Mouse (Mus musculus): ENCODE measurements around the gene Srl. TPM values are rescaled to one million over a fixed set of nuclear protein-coding genes. Genes with fewer than 3 reads are reported as not detected.
A peak's percentile ranks its signal among the peaks of the same experiment; 100 is the strongest.

Gene Srl
- total and polyA plus RNA-seq, 3 experiments: 14.6 to 15.3 TPM; not detected in 1

- TF ChIP-seq E2F4 (IDR thresholded peaks at IDR 0.05; ENCODE audit: borderline replicate concordance, low read depth, low read length) (peak; percentile 75), MYB (IDR thresholded peaks at IDR 0.05; ENCODE audit: low read depth, low read length) (no peak), POLR2AphosphoS5 (IDR thresholded peaks at IDR 0.05; ENCODE audit: borderline replicate concordance, low read depth, low read length) (no peak), TAL1 (IDR thresholded peaks at IDR 0.05; ENCODE audit: low read length) (no peak)
These were observed at the start of gene Srl (continued) for GRCm38 (mm10) chr16:4541501-4542198.

GRCm38 (mm10) chr16:4590236-4590635 lies 48.6 kb upstream of the Srl start:
- H3K4me3 ChIP-seq (ENCODE audit: control insufficient read depth in 1 of 2, insufficient read depth in 1 of 2, low read depth in 2 of 2, low read length in 2 of 2): no peak overlapping the region
- H3K9me3 ChIP-seq (replicated peaks; ENCODE audit: insufficient read depth, low read length): no peaks in the 10 kb centered on the region
- H3K27ac ChIP-seq (ENCODE audit: control insufficient read depth, low read depth, low read length): no peak overlapping the region
- H3K79me2 ChIP-seq (ENCODE audit: control insufficient read depth, insufficient read depth, low read length, poor library complexity): no peaks in the 10 kb centered on the region
- H3K36me3 ChIP-seq (ENCODE audit: control insufficient read depth in 1 of 2, insufficient read depth in 2 of 2, low read length in 2 of 2): peaks cover 0 to 6% of the 10 kb centered on the region in 2 experiments; a peak in 2 of 4 replicates
- 0 out of 4 replicates have a peak, but pooled peaks cover 0 to 3% of the 10 kb centered on the region in 2 experiments for H3K27me3 ChIP-seq (ENCODE audit: control insufficient read depth in 1 of 2, insufficient read depth in 2 of 2, low read length in 2 of 2)
- H3K4me1 ChIP-seq (ENCODE audit: control insufficient read depth in 1 of 2, insufficient read depth in 2 of 2, low read length in 2 of 2): peaks cover 9 to 17% of the 10 kb centered on the region in 2 experiments
- no peak overlapping the region for H3K9ac ChIP-seq (ENCODE audit: control insufficient read depth, low read depth, low read length, poor library complexity, severe bottlenecking)
- TF ChIP-seq ZC3H11A (IDR thresholded peaks at IDR 0.05; ENCODE audit: low read depth, low read length) (no peak), USF2 (IDR thresholded peaks at IDR 0.05; ENCODE audit: borderline replicate concordance in 1 of 2, insufficient read depth in 1 of 2, low read depth in 1 of 2, low read length in 2 of 2) (no peak), JUND (IDR thresholded peaks at IDR 0.05; ENCODE audit: low read depth, low read length) (no peak)
- peak; percentile 47 for DNase-seq (ENCODE audit: low read depth, low spot score)

GRCm38 (mm10) chr16:4587516-4588210 lies 46.0 kb upstream of the Srl start:
- Histone ChIP-seq H3K36me3 (ENCODE audit: control insufficient read depth in 1 of 2, insufficient read depth in 2 of 2, low read length in 2 of 2) (peaks cover 0 to 21% of the 10 kb centered on the region in 2 experiments; a peak in 2 of 4 replicates), H3K4me1 (ENCODE audit: control insufficient read depth in 1 of 2, insufficient read depth in 2 of 2, low read length in 2 of 2) (peaks cover 12 to 35% of the 10 kb centered on the region in 2 experiments), H3K9me3 (replicated peaks; ENCODE audit: insufficient read depth, low read length) (no peaks in the 10 kb centered on the region), H3K9ac (ENCODE audit: control insufficient read depth, low read depth, low read length, poor library complexity, severe bottlenecking) (peak overlapping the region; percentile 72; the same call in 1 of the 2 replicates), H3K4me3 (ENCODE audit: control insufficient read depth in 1 of 2, insufficient read depth in 1 of 2, low read depth in 2 of 2, low read length in 2 of 2) (no peak overlapping the region), H3K27ac (ENCODE audit: control insufficient read depth, low read depth, low read length) (no peak overlapping the region), H3K79me2 (ENCODE audit: control insufficient read depth, insufficient read depth, low read length, poor library complexity) (no peaks in the 10 kb centered on the region), H3K27me3 (ENCODE audit: control insufficient read depth in 1 of 2, insufficient read depth in 2 of 2, low read length in 2 of 2) (no peaks in the 10 kb centered on the region)
- no peak for DNase-seq (ENCODE audit: low read depth, low spot score)
- TF ChIP-seq NELFE (IDR thresholded peaks at IDR 0.05; ENCODE audit: low read depth, low read length): no peak
- TF ChIP-seq ZMIZ1 (IDR thresholded peaks at IDR 0.05; ENCODE audit: low read depth, low read length): no peak
- no peak for TF ChIP-seq TCF12 (IDR thresholded peaks at IDR 0.05; ENCODE audit: low read depth, low read length)
- TF ChIP-seq ELF1 (IDR thresholded peaks at IDR 0.05; ENCODE audit: low read depth, low read length): no peak
- TF ChIP-seq USF1 (IDR thresholded peaks at IDR 0.05; ENCODE audit: low read depth, low read length): no peak
- no peak for TF ChIP-seq UBTF (IDR thresholded peaks at IDR 0.05; ENCODE audit: borderline replicate concordance, insufficient read depth, low read depth, low read length)
- TF ChIP-seq NRF1 (IDR thresholded peaks at IDR 0.05; ENCODE audit: insufficient read depth, low read depth, low read length, poor library complexity, severe bottlenecking): no peak
- no peak for TF ChIP-seq CTCF (IDR thresholded peaks at IDR 0.05 in 2 of 3, conservative IDR thresholded peaks at IDR 0.05 in 1 of 3; ENCODE audit: control insufficient read depth in 1 of 3, insufficient read depth in 1 of 3, low read depth in 2 of 3, low read length in 3 of 3, poor library complexity in 1 of 3, severe bottlenecking in 1 of 3)
- TF ChIP-seq KAT2A (conservative IDR thresholded peaks at IDR 0.05; ENCODE audit: low read depth, low read length): no peak
- TF ChIP-seq POLR2AphosphoS5 (IDR thresholded peaks at IDR 0.05; ENCODE audit: borderline replicate concordance, low read depth, low read length): no peak
- no peak for TF ChIP-seq ZKSCAN1 (IDR thresholded peaks at IDR 0.05; ENCODE audit: low read depth, low read length)
- TF ChIP-seq POLR2A (IDR thresholded peaks at IDR 0.05; ENCODE audit: control insufficient read depth in 1 of 2, insufficient read depth in 1 of 2, low read depth in 1 of 2, low read length in 2 of 2, poor library complexity in 1 of 2): no peak
- TF ChIP-seq CHD1 (IDR thresholded peaks at IDR 0.05; ENCODE audit: low read depth, low read length): no peak

Measured in MEL (cell line).